Mouse (Mus musculus) Patski (cell line): ENCODE results near the gene Cers6. TPM values are rescaled to one million over a fixed set of nuclear protein-coding genes. Genes with fewer than 3 reads are reported as not detected.

Source experiments
- ATAC-seq: fragments of 100-300 bp; one replicate; pipeline ENCODE4 v1.8.0; 2021
- CTCF ChIA-PET: fragments of 350-600 bp; sonication (Branson Sonifier 250); formaldehyde crosslinking; loops from one replicate; lab custom pipeline; 2022; ENCODE audit warnings: inconsistent platforms; lab: Charles Lee
- POLR2A ChIA-PET: fragments of 350-600 bp; sonication (Branson Sonifier 250); formaldehyde crosslinking; loops from one replicate; lab custom pipeline; 2022; ENCODE audit warnings: antibody characterized with exemption, inconsistent platforms; lab: Charles Lee
- DNase-seq: peaks from one replicate; pipeline ENCODE4 v3.0.0-alpha.2; 2011; ENCODE audit warnings: low read depth, low spot score
- H3K27me3 ChIP-seq: fragments of 371-371 bp; one replicate; pipeline ENCODE4 v1.5.1; 2021
- CTCF ChIP-seq: fragments of 100-300 bp; IDR thresholded peaks from one replicate; pipeline ENCODE4 v1.5.1; 2021
- in situ Hi-C: fragments of 300-500 bp; cut with MboI; formaldehyde crosslinking; loops from 3 replicates; pipeline ENCODE4 v1.11.1; 2018; ENCODE audit warnings: low pct_unique_long_range_greater_than_20kb, mixed read lengths
- polyA plus RNA-seq: library from polyadenylated mRNA; unstranded; gene quantifications from one replicate; pipeline ENCODE4 v1.2.3, GENCODE M21; 2021

Cers6 gene
- polyA plus RNA-seq, 1 experiment from 2014 or later: 24.8 TPM

- no peak for DNase-seq
- no peak for ATAC-seq
- in situ Hi-C loops: no loop called here
- CTCF ChIA-PET: no interaction called here
- no peaks in the 10 kb centered on the region for H3K27me3 ChIP-seq
- POLR2A ChIA-PET: no interaction called here
- no peak for TF ChIP-seq CTCF
Observed at GRCm38 (mm10) chr2:68916299-68916698, 55.1 kb downstream of the Cers6 start.

DNA sequence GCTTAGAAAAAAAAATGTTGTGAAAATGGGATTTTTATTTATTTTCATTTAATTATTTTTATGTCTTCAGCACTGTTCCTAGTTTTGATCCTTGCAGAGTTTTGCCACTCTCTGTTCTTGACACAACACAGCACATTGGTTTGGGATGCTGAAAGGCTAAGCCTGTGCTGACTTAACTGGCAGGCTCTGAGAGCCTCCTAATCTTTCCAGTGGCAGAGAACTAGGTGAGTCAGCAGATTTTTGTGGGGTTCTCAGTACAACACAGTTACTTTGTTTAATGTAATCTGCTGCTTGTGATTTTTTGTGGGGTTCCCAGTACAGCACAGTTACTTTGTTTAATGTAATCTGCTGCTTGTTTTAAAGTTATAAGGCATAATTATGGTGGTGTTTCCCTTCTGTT, 55.8 kb downstream of the Cers6 start:
- ATAC-seq (no peak), DNase-seq (no peak)
- POLR2A ChIA-PET: no interaction called here
- CTCF ChIA-PET: no interaction called here
- no peak for TF ChIP-seq CTCF
- in situ Hi-C loops: no loop called here
- no peaks in the 10 kb centered on the region for H3K27me3 ChIP-seq

- TF ChIP-seq CTCF: no peak
- ATAC-seq (no peak), DNase-seq (no peak)
- ChIA-PET CTCF (no interaction called here), POLR2A (interaction anchor here (0.7 kb wide), 1 partner anchor 9 kb away, joined by 6 read pairs; no protein-coding TSS in a partner anchor)
- no peaks in the 10 kb centered on the region for H3K27me3 ChIP-seq
- in situ Hi-C loops: no loop called here
Observed at GRCm38 (mm10) chr2:68917524-68917923, 56.3 kb downstream of the Cers6 start.

DNA sequence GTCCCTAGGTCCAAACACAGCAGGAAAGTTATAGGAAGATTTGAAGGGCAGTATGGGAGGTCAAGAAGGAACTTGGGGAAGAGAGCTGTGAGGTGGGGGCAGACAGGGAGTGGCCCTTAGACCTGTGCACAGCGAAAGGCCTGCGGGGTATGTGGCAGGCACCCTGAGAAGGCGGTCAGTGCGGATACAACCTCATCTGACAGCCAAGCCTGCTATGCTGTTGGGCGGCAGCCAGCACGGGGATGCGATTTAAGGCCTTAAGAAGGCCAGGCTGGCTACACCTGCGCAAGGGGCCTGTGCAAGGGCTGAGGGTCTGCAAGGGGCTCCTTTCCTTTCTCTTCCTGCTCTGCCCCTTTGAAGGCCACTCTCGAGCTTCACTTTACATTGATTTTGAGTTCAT, 63.1 kb downstream of the Cers6 start:
- in situ Hi-C loops: no loop called here
- CTCF ChIA-PET: interaction anchor here (1.3 to 1.6 kb wide), 2 partner anchors 12 to 144 kb away, joined by 3 to 4 read pairs; no protein-coding TSS in a partner anchor
- DNase-seq: no peak

DNA sequence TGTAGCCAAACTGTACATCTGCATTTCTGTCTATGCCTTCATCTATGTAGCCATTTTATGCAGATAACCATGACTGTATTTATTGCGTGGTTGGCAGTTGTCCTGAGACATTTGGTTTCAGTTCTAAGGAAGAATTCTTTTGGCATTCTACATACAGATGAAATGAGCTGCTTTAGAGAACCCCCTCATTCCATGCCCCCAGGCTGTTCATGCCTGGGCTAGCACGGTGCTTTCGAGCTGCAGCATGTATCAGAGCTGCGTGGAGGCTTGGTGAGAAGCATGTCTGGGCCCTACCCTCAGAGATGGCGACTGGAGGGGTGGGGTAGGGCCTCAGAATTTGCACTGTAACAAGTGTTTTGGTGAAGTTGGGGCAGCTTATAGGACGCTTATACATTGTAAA, 64.3 kb downstream of the Cers6 start:
- DNase-seq (no peak), ATAC-seq (no peak)
- no peak for TF ChIP-seq CTCF
- in situ Hi-C loops: no loop called here
- ChIA-PET CTCF (interaction anchor here (1.1 to 1.6 kb wide), 3 partner anchors 13 to 145 kb away, joined by 3 to 4 read pairs (median 3); no protein-coding TSS in a partner anchor), POLR2A (no interaction called here)
- H3K27me3 ChIP-seq: no peaks in the 10 kb centered on the region

More for the DNA sequence above, 63.1 kb downstream of the Cers6 start:
- TF ChIP-seq CTCF: no peak
- POLR2A ChIA-PET: no interaction called here
- ATAC-seq: no peak
- no peaks in the 10 kb centered on the region for H3K27me3 ChIP-seq

- in situ Hi-C loops: no loop called here
- CTCF ChIA-PET: interaction anchor here (1.6 kb wide), 1 partner anchor 24 kb away, joined by 4 read pairs; no protein-coding TSS in a partner anchor
- ATAC-seq (no peak), DNase-seq (no peak)
- POLR2A ChIA-PET: interaction anchor here (0.5 kb wide), 1 partner anchor 10 kb away, joined by 6 read pairs; no protein-coding TSS in a partner anchor
- TF ChIP-seq CTCF: no peak
- no peaks in the 10 kb centered on the region for H3K27me3 ChIP-seq
Observed at GRCm38 (mm10) chr2:68926913-68927790, 65.9 kb downstream of the Cers6 start.

DNA sequence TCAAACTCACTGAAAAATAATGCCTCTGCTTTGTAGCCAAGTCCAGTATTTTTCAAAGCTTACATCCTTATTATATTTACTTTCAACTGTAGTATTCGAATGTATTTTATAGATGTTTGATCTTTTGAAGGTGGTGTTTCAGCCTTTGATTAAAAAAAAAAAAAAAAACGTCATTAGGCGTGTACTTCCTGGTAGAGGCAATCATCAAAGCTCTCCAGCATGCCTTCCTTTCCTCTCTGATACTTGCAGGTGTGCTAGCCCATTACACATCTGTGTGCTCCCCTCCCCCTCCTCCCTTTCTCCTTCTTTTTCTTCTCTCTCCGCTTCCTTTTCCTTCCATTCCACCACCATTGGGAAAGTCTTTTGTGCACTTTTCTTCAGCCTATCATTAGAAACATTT, 71.0 kb downstream of the Cers6 start:
- no peak for TF ChIP-seq CTCF
- ATAC-seq (no peak), DNase-seq (no peak)
- H3K27me3 ChIP-seq: no peaks in the 10 kb centered on the region
- CTCF ChIA-PET: interaction anchor here (1.1 to 1.6 kb wide), 2 partner anchors 14 to 21 kb away, joined by 3 to 4 read pairs; no protein-coding TSS in a partner anchor
- in situ Hi-C loops: no loop called here
- POLR2A ChIA-PET: interaction anchor here (0.6 to 0.7 kb wide), 2 partner anchors 32 to 82 kb away, joined by 4 read pairs; no protein-coding TSS in a partner anchor

DNA sequence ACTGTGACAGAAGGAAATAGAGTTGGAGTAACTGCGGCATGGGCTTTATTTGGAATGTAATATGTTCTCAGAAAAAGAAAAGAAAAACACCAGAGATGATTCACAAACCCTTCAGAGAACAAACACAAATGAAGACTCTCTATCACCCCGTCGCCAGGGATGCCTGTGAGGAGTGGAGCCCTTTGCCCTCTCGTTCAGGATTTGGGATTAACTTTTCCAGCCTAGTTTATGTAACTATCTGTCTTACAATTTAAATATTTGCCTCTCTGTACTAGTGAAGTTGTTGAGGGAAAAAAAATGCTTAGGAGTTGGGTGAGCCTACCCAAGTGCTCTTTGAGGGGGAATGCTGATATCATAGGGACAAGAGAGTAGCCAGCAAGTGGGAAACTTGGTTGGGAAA, 71.4 kb downstream of the Cers6 start:
- TF ChIP-seq CTCF: no peak
- in situ Hi-C loops: no loop called here
- ATAC-seq (no peak), DNase-seq (no peak)
- H3K27me3 ChIP-seq: no peaks in the 10 kb centered on the region
- POLR2A ChIA-PET: no interaction called here
- CTCF ChIA-PET: interaction anchor here (1.1 to 1.6 kb wide), 2 partner anchors 14 to 21 kb away, joined by 3 to 4 read pairs; no protein-coding TSS in a partner anchor

- in situ Hi-C loops: no loop called here
- ATAC-seq (no peak), DNase-seq (no peak)
- no peak for TF ChIP-seq CTCF
- H3K27me3 ChIP-seq: no peaks in the 10 kb centered on the region
- POLR2A ChIA-PET: no interaction called here
- CTCF ChIA-PET: no interaction called here
Observed at GRCm38 (mm10) chr2:68934651-68935050, 73.4 kb downstream of the Cers6 start.

DNA sequence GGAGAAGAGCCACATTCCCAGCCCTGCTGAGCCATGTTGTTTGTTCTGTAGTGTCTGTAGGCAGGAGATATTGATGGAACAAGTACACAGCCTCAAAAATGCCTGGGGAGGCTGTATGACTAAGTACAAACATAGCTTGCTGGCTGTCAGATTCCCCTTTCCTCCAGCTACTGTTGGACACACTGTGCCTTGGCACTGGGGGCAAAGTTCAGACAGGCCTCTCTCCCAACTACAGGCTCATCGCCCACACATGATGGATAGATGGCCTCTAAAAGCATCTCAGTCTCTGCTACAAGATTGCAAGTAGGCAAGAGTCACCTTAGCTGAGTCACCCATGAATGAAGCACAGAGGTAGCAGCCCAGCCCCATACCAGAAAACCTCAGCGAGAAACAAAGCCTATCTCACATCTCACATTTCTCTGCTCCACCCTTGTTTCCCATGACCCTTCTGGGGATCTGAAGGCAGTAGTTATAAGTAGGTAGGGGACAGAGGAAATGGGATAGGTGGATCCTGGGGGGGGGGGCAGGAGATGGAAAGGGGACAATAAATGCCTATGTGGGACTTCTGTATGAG, 74.6 kb downstream of the Cers6 start:
- ChIA-PET CTCF (no interaction called here), POLR2A (no interaction called here)
- no peak for TF ChIP-seq CTCF
- H3K27me3 ChIP-seq: no peaks in the 10 kb centered on the region
- in situ Hi-C loops: no loop called here
- no peak for DNase-seq
- no peak for ATAC-seq

DNA sequence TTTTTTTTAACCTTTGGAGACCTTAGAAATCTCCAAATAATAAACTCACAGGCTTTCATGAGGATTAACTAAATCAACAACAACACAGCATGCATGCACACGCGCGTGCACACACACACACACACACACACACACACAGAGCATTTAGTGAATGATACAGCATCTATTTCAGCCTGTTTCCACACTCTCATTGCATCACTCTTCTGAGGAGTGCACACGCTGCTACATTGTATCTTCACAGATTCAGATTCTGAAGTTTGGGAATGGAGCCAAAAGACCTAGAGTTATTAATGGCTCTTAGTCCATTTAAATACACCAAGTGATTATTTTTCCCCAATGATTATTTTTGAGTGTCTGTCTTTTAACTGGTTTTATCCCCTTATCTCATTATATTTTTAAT, 75.5 kb downstream of the Cers6 start:
- CTCF ChIA-PET: no interaction called here
- POLR2A ChIA-PET: no interaction called here
- H3K27me3 ChIP-seq: no peaks in the 10 kb centered on the region
- DNase-seq (no peak), ATAC-seq (no peak)
- in situ Hi-C loops: no loop called here
- TF ChIP-seq CTCF: no peak
